Mouse (Mus musculus) embryonic fibroblast, embryonic 13.5 days (primary cell): ENCODE measurements around the gene Sec23a.

Source experiments
- CTCF ChIP-seq: IDR thresholded peaks from 2 replicates; pipeline ENCODE4 v1.5.1; 2011; ENCODE audit warnings: mild to moderate bottlenecking, control low read depth, low read length, moderate library complexity, borderline replicate concordance; ENCODE audit not compliant: insufficient read depth
- POLR2A ChIP-seq: IDR thresholded peaks from 2 replicates; pipeline ENCODE4 v1.6.1; 2011; ENCODE audit warnings: low read depth, mild to moderate bottlenecking, control low read depth, low read length, moderate library complexity

- no peak for TF ChIP-seq CTCF
- peak; percentile 27; the same call in 1 of the 2 replicates for TF ChIP-seq POLR2A
Observed at GRCm38 (mm10) chr12:59012710-59013091, 884 bp upstream of the Sec23a start.
